Mouse (Mus musculus) liver, postnatal 0 days (tissue): ENCODE measurements around the gene Rhov. TPM values are rescaled to one million over a fixed set of nuclear protein-coding genes. Genes with fewer than 3 reads are reported as not detected.

Source experiments
- ATAC-seq: fragments of 200-750 bp; cut with Nextera tagmentation; 2 replicates; pipeline ENCODE4 v1.8.0; 2017; ENCODE audit warnings: mild to moderate bottlenecking, moderate library complexity
- DNase-seq: peaks from one replicate; pipeline ENCODE4 v3.0.0-alpha.2; 2016
- H3K27ac ChIP-seq: fragments of 300-500 bp; sonication (generic); 2 replicates; pipeline ENCODE4 v1.5.1; 2014; ENCODE audit warnings: antibody characterized with exemption, moderate library complexity, mild to moderate bottlenecking, low read depth
- H3K27me3 ChIP-seq: fragments of 300-500 bp; sonication (generic); 2 replicates; pipeline ENCODE4 v1.6.1; 2014; ENCODE audit warnings: low read length, control low read depth, mixed read lengths; ENCODE audit not compliant: insufficient read depth
- H3K36me3 ChIP-seq: fragments of 300-500 bp; sonication (generic); replicated peaks from 2 replicates; pipeline ENCODE4 v1.6.1; 2014; ENCODE audit warnings: mild to moderate bottlenecking, control low read depth, low read length, moderate library complexity, mixed read lengths; ENCODE audit not compliant: insufficient read depth
- H3K4me1 ChIP-seq: fragments of 300-500 bp; sonication (generic); 2 replicates; pipeline ENCODE4 v1.6.1; 2014; ENCODE audit warnings: antibody characterized with exemption, mild to moderate bottlenecking, control low read depth; ENCODE audit not compliant: insufficient read depth
- H3K4me2 ChIP-seq: fragments of 300-500 bp; sonication (generic); 2 replicates; pipeline ENCODE4 v1.6.1; 2014; ENCODE audit warnings: low read depth, mild to moderate bottlenecking, low read length, moderate library complexity, mixed read lengths
- H3K4me3 ChIP-seq: fragments of 300-500 bp; sonication (generic); 2 replicates; pipeline ENCODE4 v1.5.1; 2014; ENCODE audit warnings: low read depth, low read length
- H3K9ac ChIP-seq: fragments of 300-500 bp; sonication (generic); replicated peaks from 2 replicates; pipeline ENCODE4 v1.6.1; 2014; ENCODE audit warnings: mild to moderate bottlenecking, moderate library complexity
- H3K9me3 ChIP-seq: fragments of 300-500 bp; sonication (generic); 2 replicates; pipeline ENCODE4 v1.6.1; 2016; ENCODE audit warnings: mild to moderate bottlenecking, control low read depth, low read length, mixed read lengths
- CTCF ChIP-seq: sonication (generic); IDR thresholded peaks from 2 replicates; pipeline ENCODE4 v1.5.1; 2016; ENCODE audit warnings: antibody characterized with exemption, low read depth
- EP300 ChIP-seq: IDR thresholded peaks from 2 replicates; pipeline ENCODE4 v1.6.1; 2016; ENCODE audit warnings: antibody characterized with exemption, low read depth, mild to moderate bottlenecking
- WGBS: fragments of 180-500 bp; shearing (Covaris S2); extraction: QIAGEN DNeasy Blood & Tissue Kit; methylation state at CpG from one replicate; pipeline ENCODE4 v1.1.7; 2014; ENCODE audit not compliant: insufficient replicate concordance; 5-methylcytosine and 5-hydroxymethylcytosine counted together
- polyA plus RNA-seq: library from polyadenylated mRNA; unstranded; fragments of >200 nt; fragmentation: Nextera tagmentation; extraction: Ambion mirVana; gene quantifications from 2 replicates; pipeline ENCODE4 v1.2.1, GENCODE M21; 2015

Gene Rhov
- polyA plus RNA-seq, 1 experiment from 2014 or later = not detected

GRCm38 (mm10) chr2:119229775-119230704 lies 41.0 kb downstream of the Rhov start, which contains the start of gene Ppp1r14d:
Gene Ppp1r14d (minus strand): TSS chr2:119229906.
- H3K27me3 ChIP-seq = peaks cover 2% of the 10 kb centered on the region; the same call in 1 of the 2 replicates
- ATAC-seq (no peak), DNase-seq (no peak)
- TF ChIP-seq EP300 = no peak
- TF ChIP-seq CTCF = no peak
- no peaks in the 10 kb centered on the region for H3K9me3 ChIP-seq
- no peak within 1 kb of the TSS for H3K4me2 ChIP-seq
- no peak within 1 kb of the TSS for H3K9ac ChIP-seq
- H3K4me3 ChIP-seq = no peak within 1 kb of the TSS
- H3K4me1 ChIP-seq = no peaks in the 10 kb centered on the region
- no peak within 1 kb of the TSS for H3K27ac ChIP-seq
- 68% methylated on average over 6 of the region's 6 CpGs for WGBS
- H3K36me3 ChIP-seq = no peaks in the 10 kb centered on the region

Other genes starting within 250 kb of the Rhov start
- gene Ccdc32, start 241.9 kb downstream of the Rhov start, polyA plus RNA-seq = 12.2 and 12.8 TPM in 2 replicates
- 1.3 and 2.1 TPM in 2 replicates for gene Rpusd2, start 236.5 kb downstream of the Rhov start, polyA plus RNA-seq
- gene Knl1, start 224.2 kb downstream of the Rhov start, polyA plus RNA-seq = 34.0 and 35.2 TPM in 2 replicates
- 11.2 and 13.0 TPM in 2 replicates for gene Rad51, start 158.5 kb downstream of the Rhov start, polyA plus RNA-seq
- 37.0 and 39.0 TPM in 2 replicates for gene Rmdn3, start 114.2 kb downstream of the Rhov start, polyA plus RNA-seq
- 263 and 271 TPM in 2 replicates for gene Gchfr, start 103.5 kb downstream of the Rhov start, polyA plus RNA-seq
- 0.06 and 0.08 TPM in 2 replicates for gene Gm14137, start 96.8 kb downstream of the Rhov start, polyA plus RNA-seq
- 15.5 and 18.4 TPM in 2 replicates for gene Zfyve19, start 62.7 kb downstream of the Rhov start, polyA plus RNA-seq
- gene Dnajc17, start 62.5 kb downstream of the Rhov start, polyA plus RNA-seq = 4.3 and 4.6 TPM in 2 replicates
- gene Ppp1r14d, start 41.4 kb downstream of the Rhov start, polyA plus RNA-seq = not detected in 2 replicates
- gene Spint1, start 33.9 kb downstream of the Rhov start, polyA plus RNA-seq = 0.44 and 0.60 TPM in 2 replicates
- 4.7 TPM in 2 replicates for gene Vps18, start 17.5 kb upstream of the Rhov start, polyA plus RNA-seq
- 1.8 and 1.9 TPM in 2 replicates for gene Dll4, start 54.5 kb upstream of the Rhov start, polyA plus RNA-seq
- 0.35 and 0.36 TPM in 2 replicates for gene Chac1, start 80.0 kb upstream of the Rhov start, polyA plus RNA-seq
- gene Ino80, start 206.4 kb upstream of the Rhov start, polyA plus RNA-seq = 0.97 and 1.0 TPM in 2 replicates